Mouse (Mus musculus): ENCODE measurements around the gene Mpnd.

- TF ChIP-seq CTCF (conservative IDR thresholded peaks at IDR 0.05; ENCODE audit: low read length) (no peak), NANOG (IDR thresholded peaks at IDR 0.05; ENCODE audit: borderline replicate concordance, low read length) (no peak)
These were observed 10.9 kb downstream of the Mpnd start for GRCm38 (mm10) chr17:56016382-56016781.
